Mouse (Mus musculus) megakaryocyte-erythroid progenitor cell, adult 5-6 weeks (primary cell): ENCODE results near the gene Taf8. TPM values are rescaled to one million over a fixed set of nuclear protein-coding genes. Genes with fewer than 3 reads are reported as not detected.

Experiments
- ATAC-seq: replicated peaks from 2 replicates; pipeline ENCODE4 v1.8.0; 2016; ENCODE audit warnings: mild to moderate bottlenecking, inconsistent platforms; ENCODE audit not compliant: severe bottlenecking, poor library complexity, low FRiP score, low TSS enrichment
- total RNA-seq, 2 experiments: library from RNA; stranded (forward) in 1 of 2; stranded (reverse) in 1 of 2; fragments of 200-1000, 215-1000 nt in 1 of 2; fragments of >200 nt in 1 of 2; fragmentation: Nextera tagmentation in 1 of 2; gene quantifications; 2 replicates each; pipeline ENCODE4 v1.2.3; 2014 to 2017

Gene Taf8
- total RNA-seq, 2 experiments from 2014 or later = 30.5 to 30.6 TPM

GRCm38 (mm10) chr17:47440359-47440890 lies 61.7 kb downstream of the Taf8 start:
- no peak for ATAC-seq

- no peak for ATAC-seq
Measured at GRCm38 (mm10) chr17:47439396-47440028, 62.6 kb downstream of the Taf8 start.

GRCm38 (mm10) chr17:47438611-47439010 lies 63.5 kb downstream of the Taf8 start:
- no peak for ATAC-seq

- no peak for ATAC-seq
Measured at GRCm38 (mm10) chr17:47436907-47437547, 65.1 kb downstream of the Taf8 start, which contains the start of gene 1700001C19Rik. 1700001C19Rik (minus strand) TSS chr17:47437376.

DNA sequence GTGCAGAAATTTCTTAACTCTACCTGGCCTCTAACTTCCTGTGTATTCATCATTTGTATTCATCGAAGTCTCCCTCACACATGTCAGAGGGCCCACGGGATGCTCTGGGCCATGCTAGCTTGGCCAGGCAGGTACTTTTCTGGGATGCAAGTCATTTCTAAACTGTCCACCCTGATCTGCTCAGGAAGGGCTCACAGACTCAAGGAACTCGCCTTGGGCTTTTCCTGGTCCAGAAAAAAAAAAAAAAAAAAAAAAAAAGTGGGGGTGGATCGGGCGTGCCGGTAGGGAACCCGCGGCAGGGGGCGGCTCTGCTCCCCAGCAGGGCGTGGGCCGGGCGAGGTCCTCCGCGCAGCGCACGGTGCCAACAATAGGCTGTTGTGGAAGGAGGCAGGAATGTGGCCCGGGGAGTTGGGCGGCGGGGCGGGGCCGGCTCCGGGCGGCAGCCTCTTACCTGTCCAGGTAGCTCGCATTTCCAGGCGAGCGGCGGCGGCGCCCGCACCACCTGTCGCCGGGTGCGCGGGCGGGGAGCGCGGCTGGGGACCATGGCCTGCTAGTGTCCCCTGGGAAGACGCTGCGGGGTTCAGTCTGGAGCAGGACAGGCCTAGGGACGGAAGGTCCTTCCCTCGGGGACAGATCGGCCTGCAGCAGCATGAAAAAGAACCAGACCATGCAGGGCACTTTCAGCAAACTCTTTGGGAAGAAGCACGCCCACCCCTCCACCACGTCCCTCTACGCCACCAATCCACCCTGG lies 65.8 kb downstream of the Taf8 start, which contains the start of gene AI661453:
Gene AI661453 (plus strand): TSS at position 460 of the 751 bp plus-strand sequence.
- no peak for ATAC-seq

Other genes with a start within 250 kb of the Taf8 start
- 62.0 and 75.8 TPM in 2 replicates for gene Mrps10, start 133.4 kb downstream of the Taf8 start, total RNA-seq (2014; fragmentation: Nextera tagmentation)
- 61.6 and 90.5 TPM in 2 replicates for gene Mrps10, start 133.4 kb downstream of the Taf8 start, total RNA-seq (2017)
- gene Guca1b, start 116.9 kb downstream of the Taf8 start, total RNA-seq (2014; fragmentation: Nextera tagmentation) = 0.54 and 2.8 TPM in 2 replicates
- gene Guca1b, start 116.9 kb downstream of the Taf8 start, total RNA-seq (2017) = 0.15 and 3.8 TPM in 2 replicates
- not detected in 2 replicates for gene Guca1a, start 101.7 kb downstream of the Taf8 start, total RNA-seq (2014; fragmentation: Nextera tagmentation)
- not detected in 2 replicates for gene Guca1a, start 101.7 kb downstream of the Taf8 start, total RNA-seq (2017)
- 0.67 and 1.1 TPM in 2 replicates for gene AI661453, start 65.7 kb downstream of the Taf8 start, total RNA-seq (2014; fragmentation: Nextera tagmentation)
- gene AI661453, start 65.7 kb downstream of the Taf8 start, total RNA-seq (2017) = 0.04 TPM in 1 of 2 replicates, not detected in the other
- not detected in 2 replicates for gene 1700001C19Rik, start 64.9 kb downstream of the Taf8 start, total RNA-seq (2014; fragmentation: Nextera tagmentation)
- gene 1700001C19Rik, start 64.9 kb downstream of the Taf8 start, total RNA-seq (2017) = not detected in 2 replicates
- 157 and 169 TPM in 2 replicates for gene Ccnd3, start 2.8 kb upstream of the Taf8 start, total RNA-seq (2014; fragmentation: Nextera tagmentation)
- gene Ccnd3, start 2.8 kb upstream of the Taf8 start, total RNA-seq (2017) = 31.3 and 51.3 TPM in 2 replicates
- gene Bysl, start 109.2 kb upstream of the Taf8 start, total RNA-seq (2014; fragmentation: Nextera tagmentation) = 34.0 and 34.7 TPM in 2 replicates
- gene Bysl, start 109.2 kb upstream of the Taf8 start, total RNA-seq (2017) = 21.9 and 24.9 TPM in 2 replicates
- gene Med20, start 109.3 kb upstream of the Taf8 start, total RNA-seq (2014; fragmentation: Nextera tagmentation) = 31.7 and 66.0 TPM in 2 replicates
- gene Med20, start 109.3 kb upstream of the Taf8 start, total RNA-seq (2017) = 28.2 and 40.4 TPM in 2 replicates
- gene Gm20517, start 109.3 kb upstream of the Taf8 start, total RNA-seq (2014; fragmentation: Nextera tagmentation) = 7.8 and 8.0 TPM in 2 replicates
- 2.2 and 6.2 TPM in 2 replicates for gene Gm20517, start 109.3 kb upstream of the Taf8 start, total RNA-seq (2017)
- 13.9 and 21.0 TPM in 2 replicates for gene Usp49, start 128.4 kb upstream of the Taf8 start, total RNA-seq (2014; fragmentation: Nextera tagmentation)
- 7.8 and 13.2 TPM in 2 replicates for gene Usp49, start 128.4 kb upstream of the Taf8 start, total RNA-seq (2017)
- 440 and 480 TPM in 2 replicates for gene Tomm6, start 186.1 kb upstream of the Taf8 start, total RNA-seq (2014; fragmentation: Nextera tagmentation)
- 66.0 and 74.2 TPM in 2 replicates for gene Tomm6, start 186.1 kb upstream of the Taf8 start, total RNA-seq (2017)
- gene Frs3, start 186.7 kb upstream of the Taf8 start, total RNA-seq (2014; fragmentation: Nextera tagmentation) = 0.26 and 1.7 TPM in 2 replicates
- 0.53 TPM in 1 of 2 replicates, not detected in the other for gene Frs3, start 186.7 kb upstream of the Taf8 start, total RNA-seq (2017)
- 1.4 TPM in 1 of 2 replicates, not detected in the other for gene Gm21981, start 192.2 kb upstream of the Taf8 start, total RNA-seq (2014; fragmentation: Nextera tagmentation)
- gene Gm21981, start 192.2 kb upstream of the Taf8 start, total RNA-seq (2017) = not detected in 2 replicates
- not detected in 2 replicates for gene Prickle4, start 192.4 kb upstream of the Taf8 start, total RNA-seq (2014; fragmentation: Nextera tagmentation)
- 2.3 TPM in 1 of 2 replicates, not detected in the other for gene Prickle4, start 192.4 kb upstream of the Taf8 start, total RNA-seq (2017)
- gene Pgc, start 224.6 kb upstream of the Taf8 start, total RNA-seq (2014; fragmentation: Nextera tagmentation) = not detected in 2 replicates
- not detected in 2 replicates for gene Pgc, start 224.6 kb upstream of the Taf8 start, total RNA-seq (2017)
- gene Tfeb, start 234.7 kb upstream of the Taf8 start, total RNA-seq (2014; fragmentation: Nextera tagmentation) = 3.8 and 4.2 TPM in 2 replicates
- 3.0 and 8.3 TPM in 2 replicates for gene Tfeb, start 234.7 kb upstream of the Taf8 start, total RNA-seq (2017)